ENCODE assay signal across 13 mouse cellular contexts in the genomic region with DNA sequence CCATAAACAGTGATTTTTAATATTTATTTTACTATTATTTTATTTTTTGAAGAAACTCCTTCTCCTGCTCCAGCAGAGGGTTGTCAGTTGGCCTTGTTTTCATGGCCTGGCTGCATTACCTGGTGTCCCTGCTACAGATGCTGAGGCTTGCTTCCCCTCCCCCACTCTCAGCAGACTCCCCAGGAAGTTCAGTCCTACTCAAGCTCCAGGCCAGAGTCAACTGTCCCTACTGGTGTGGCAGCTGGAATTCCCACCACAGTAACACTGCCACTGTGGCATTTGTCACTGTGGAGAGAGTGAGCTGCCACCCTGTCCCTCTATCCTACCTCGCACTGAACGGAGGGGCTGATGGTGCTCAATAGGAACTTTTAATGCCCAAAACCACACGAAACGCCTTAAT.
DNase-seq lines count a peak whose midpoint lies in the region; ATAC-seq and TF ChIP-seq lines count a peak whose summit lies in the region.
"Had no signal": no experiment of that assay in that cellular context is flagged by ENCODE, and none has a peak within 500 bp of the region (broad histone marks: within the 10 kb centered on the region; RNA-seq: fewer than 3 reads in every experiment).

No protein-coding gene starts in this region.

- TF ChIP-seq CTCF in gastrocnemius, adult 2 months (IDR thresholded peaks at IDR 0.05): no peak

- no peak overlapping the region for H3K9ac ChIP-seq in heart, embryonic 15.5 days
- H3K9ac ChIP-seq: hindbrain, embryonic 13.5 days; lung, embryonic 15.5 days; midbrain, embryonic 12.5 days had no signal

- H3K4me3 ChIP-seq in gastrocnemius, adult 2 months: no peak overlapping the region
- H3K4me3 ChIP-seq in heart, embryonic 15.5 days: no peak overlapping the region
- no peak overlapping the region for H3K4me3 ChIP-seq in midbrain, embryonic 10.5 days
- H3K4me3 ChIP-seq: hindbrain, embryonic 13.5 days; lung, embryonic 15.5 days; midbrain, embryonic 12.5 days had no signal

- WGBS in heart, embryonic 15.5 days: 53% methylated on average over 4 of the region's 4 CpGs
- WGBS in midbrain, embryonic 10.5 days: 32% methylated on average over 4 of the region's 4 CpGs

- no peaks in the 10 kb centered on the region for H3K9me3 ChIP-seq in heart, embryonic 15.5 days (replicated peaks)
- no peaks in the 10 kb centered on the region for H3K9me3 ChIP-seq in midbrain, embryonic 10.5 days (replicated peaks)
- H3K9me3 ChIP-seq: hindbrain, embryonic 13.5 days; lung, embryonic 15.5 days; midbrain, embryonic 12.5 days had no signal

- peak overlapping the region; percentile 79 for H3K27ac ChIP-seq in gastrocnemius, adult 2 months
- H3K27ac ChIP-seq in heart, embryonic 15.5 days: peak overlapping the region; percentile 73
- H3K27ac ChIP-seq in midbrain, embryonic 10.5 days (replicated peaks): no peak overlapping the region
- H3K27ac ChIP-seq: hindbrain, embryonic 13.5 days; lung, embryonic 15.5 days; midbrain, embryonic 12.5 days had no signal

- peaks cover 33% of the 10 kb centered on the region for H3K4me1 ChIP-seq in heart, embryonic 15.5 days (replicated peaks)
- peaks cover 24% of the 10 kb centered on the region for H3K4me1 ChIP-seq in midbrain, embryonic 10.5 days

- ATAC-seq in heart, embryonic 15.5 days (replicated peaks; ENCODE audit: insufficient number of reproducible peaks, insufficient read depth, low FRiP score, low read depth): peak; percentile 58; the same call in 1 of the 2 replicates

- intact Hi-C loops in gastrocnemius, adult 2 months (cut with DNase I): no loop called here

- no peak overlapping the region for H3K4me2 ChIP-seq in heart, embryonic 15.5 days
- H3K4me2 ChIP-seq: hindbrain, embryonic 13.5 days; lung, embryonic 15.5 days; midbrain, embryonic 12.5 days had no signal

- H3K36me3 ChIP-seq in heart, embryonic 15.5 days: no peaks in the 10 kb centered on the region
- H3K36me3 ChIP-seq in midbrain, embryonic 10.5 days: no peaks in the 10 kb centered on the region
- H3K36me3 ChIP-seq: hindbrain, embryonic 13.5 days; lung, embryonic 15.5 days; midbrain, embryonic 12.5 days had no signal

- H3K27me3 ChIP-seq in heart, embryonic 15.5 days: no peaks in the 10 kb centered on the region
- peaks cover 13% of the 10 kb centered on the region; the same call in 1 of the 2 replicates for H3K27me3 ChIP-seq in midbrain, embryonic 10.5 days (ENCODE audit: low read depth, poor library complexity, severe bottlenecking)
- H3K27me3 ChIP-seq: hindbrain, embryonic 13.5 days; lung, embryonic 15.5 days had no signal

- DNase-seq in gastrocnemius, adult 2 months: peak; percentile 27
- DNase-seq in gastrocnemius, adult 8-10 months (ENCODE audit: low spot score in 2 of 2): no peak
- DNase-seq in kidney, postnatal 10 days: peak; percentile 21
- DNase-seq in kidney, adult 18-20 months: no peak
- peak; percentile 8 for DNase-seq in lung, postnatal 36 days
- DNase-seq in midbrain, embryonic 10.5 days (ENCODE audit: low spot score): no peak
- DNase-seq in layer of hippocampus, postnatal 36 days: no peak
- DNase-seq: cerebellum, adult 9-11 months; thymus, postnatal 36 days had no signal

Comparison
In these comparisons a context has a peak if more than half of its experiments do, and no peak if none do; other contexts are left out.
1. DNase-seq: peak in gastrocnemius, adult 2 months (single experiment), kidney, postnatal 10 days (single experiment) and lung, postnatal 36 days (single experiment); none in gastrocnemius, adult 8-10 months (0 of 2), kidney, adult 18-20 months (single experiment), midbrain, embryonic 10.5 days (single experiment) and layer of hippocampus, postnatal 36 days (0 of 2).